Mouse (Mus musculus): ENCODE measurements around the gene Cartpt. TPM values are rescaled to one million over a fixed set of nuclear protein-coding genes. Genes with fewer than 3 reads are reported as not detected.

Cartpt gene
- polyA plus RNA-seq (2015; fragmentation: Illumina TruSeq; extraction: RNeasy Lipid Tissue Mini Kit (QIAGEN cat#74804); ENCODE audit: insufficient read depth, low read depth, low replicate concordance) = not detected

GRCm38 (mm10) chr13:99900965-99901364 is at the start of gene Cartpt:
Cartpt (minus strand) TSS chr13:99901091.

Other genes starting within 250 kb of the Cartpt start
- 13.0 TPM for gene Mccc2, start 114.5 kb upstream of the Cartpt start, polyA plus RNA-seq (2015; fragmentation: Illumina TruSeq; extraction: RNeasy Lipid Tissue Mini Kit (QIAGEN cat#74804); ENCODE audit: insufficient read depth, low read depth, low replicate concordance)
- 4.8 TPM for gene Bdp1, start 203.0 kb upstream of the Cartpt start, polyA plus RNA-seq (2015; fragmentation: Illumina TruSeq; extraction: RNeasy Lipid Tissue Mini Kit (QIAGEN cat#74804); ENCODE audit: insufficient read depth, low read depth, low replicate concordance)
- gene Serf1, start 206.9 kb upstream of the Cartpt start, polyA plus RNA-seq (2015; fragmentation: Illumina TruSeq; extraction: RNeasy Lipid Tissue Mini Kit (QIAGEN cat#74804); ENCODE audit: insufficient read depth, low read depth, low replicate concordance) = 17.2 TPM
- gene Smn1, start 223.8 kb upstream of the Cartpt start, polyA plus RNA-seq (2015; fragmentation: Illumina TruSeq; extraction: RNeasy Lipid Tissue Mini Kit (QIAGEN cat#74804); ENCODE audit: insufficient read depth, low read depth, low replicate concordance) = 9.9 TPM

Data from pancreas, adult 10 weeks (tissue).